Mouse (Mus musculus): ENCODE measurements around the gene Mettl6.

The Mettl6 gene

GRCm38 (mm10) chr14:31440725-31441124 lies 54.1 kb downstream of the Mettl6 start:
- no peak for TF ChIP-seq GATA4 (IDR thresholded peaks at IDR 0.05; ENCODE audit: insufficient replicate concordance, low read length)

GRCm38 (mm10) chr14:31440230-31440629 lies 54.6 kb downstream of the Mettl6 start:
- TF ChIP-seq GATA4 (IDR thresholded peaks at IDR 0.05; ENCODE audit: insufficient replicate concordance, low read length) = no peak

- TF ChIP-seq GATA4 (IDR thresholded peaks at IDR 0.05; ENCODE audit: insufficient replicate concordance, low read length) = no peak
Observed at GRCm38 (mm10) chr14:31439279-31439678, 55.6 kb downstream of the Mettl6 start.

GRCm38 (mm10) chr14:31437826-31438529 lies 56.9 kb downstream of the Mettl6 start:
- TF ChIP-seq GATA4 (IDR thresholded peaks at IDR 0.05; ENCODE audit: insufficient replicate concordance, low read length) = no peak

GRCm38 (mm10) chr14:31435930-31436693 lies 58.7 kb downstream of the Mettl6 start, which contains the start of gene Sh3bp5:
TSS of gene Sh3bp5 (minus strand) at chr14:31436078.
- TF ChIP-seq GATA4 (IDR thresholded peaks at IDR 0.05; ENCODE audit: insufficient replicate concordance, low read length) = peak; percentile 75; the same call in 1 of the 2 replicates

GRCm38 (mm10) chr14:31435018-31435915 lies 59.6 kb downstream of the Mettl6 start:
- no peak for TF ChIP-seq GATA4 (IDR thresholded peaks at IDR 0.05; ENCODE audit: insufficient replicate concordance, low read length)

GRCm38 (mm10) chr14:31434426-31434825 lies 60.4 kb downstream of the Mettl6 start:
- TF ChIP-seq GATA4 (IDR thresholded peaks at IDR 0.05; ENCODE audit: insufficient replicate concordance, low read length) = no peak

- no peak for TF ChIP-seq GATA4 (IDR thresholded peaks at IDR 0.05; ENCODE audit: insufficient replicate concordance, low read length)
Observed at GRCm38 (mm10) chr14:31433851-31434360, 60.9 kb downstream of the Mettl6 start.

GRCm38 (mm10) chr14:31433126-31433525 lies 61.7 kb downstream of the Mettl6 start:
- TF ChIP-seq GATA4 (IDR thresholded peaks at IDR 0.05; ENCODE audit: insufficient replicate concordance, low read length) = 0 out of 2 replicates have a peak, but pooled peaks have one; percentile 7

- TF ChIP-seq GATA4 (IDR thresholded peaks at IDR 0.05; ENCODE audit: insufficient replicate concordance, low read length) = no peak
Observed at GRCm38 (mm10) chr14:31432424-31432823, 62.4 kb downstream of the Mettl6 start.

- no peak for TF ChIP-seq GATA4 (IDR thresholded peaks at IDR 0.05; ENCODE audit: insufficient replicate concordance, low read length)
Observed at GRCm38 (mm10) chr14:31431789-31432330, 63.0 kb downstream of the Mettl6 start.

GRCm38 (mm10) chr14:31429004-31429395 lies 65.8 kb downstream of the Mettl6 start:
- no peak for TF ChIP-seq GATA4 (IDR thresholded peaks at IDR 0.05; ENCODE audit: insufficient replicate concordance, low read length)

GRCm38 (mm10) chr14:31428211-31429003 lies 66.4 kb downstream of the Mettl6 start:
- no peak for TF ChIP-seq GATA4 (IDR thresholded peaks at IDR 0.05; ENCODE audit: insufficient replicate concordance, low read length)
